Mouse (Mus musculus) left cerebral cortex, postnatal 36 days (tissue): Measurements from ENCODE around the gene Gm4565. TPM values are rescaled to one million over a fixed set of nuclear protein-coding genes. Genes with fewer than 3 reads are reported as not detected.
"Not testable (repeated sequence)": the region's sequence is repeated elsewhere in the genome, so short reads cannot be mapped to it uniquely, and the experiment has no call there.

Experiments
- DNase-seq, 2 experiments: peaks; one replicate each; pipeline ENCODE4 v3.0.0; 2021 to 2022; ENCODE audit warnings: low spot score in 2 of 2, mixed read lengths in 1 of 2
- intact Hi-C: fragments of 180-260 bp; cut with DNase I; formaldehyde crosslinking; loops from one replicate; pipeline ENCODE4 v1.15.1; 2025
- total RNA-seq, 2 experiments: library from RNA; stranded (reverse); gene quantifications; 2 replicates each; pipeline ENCODE4 v1.2.3; 2021

Gm4565 gene
- total RNA-seq: not detected

GRCm38 (mm10) chr7:22588027-22588426 is at the start of gene Gm4565:
Gm4565 (minus strand) TSS chr7:22588127.
- intact Hi-C loops, DNase-seq: not testable (repeated sequence)

- DNase-seq, intact Hi-C loops: not testable (repeated sequence)
These were observed 22.7 kb downstream of the Gm4565 start, which contains the start of gene Gm4201 for GRCm38 (mm10) chr7:22565243-22565642. Gm4201 (minus strand) TSS chr7:22565343.

DNA sequence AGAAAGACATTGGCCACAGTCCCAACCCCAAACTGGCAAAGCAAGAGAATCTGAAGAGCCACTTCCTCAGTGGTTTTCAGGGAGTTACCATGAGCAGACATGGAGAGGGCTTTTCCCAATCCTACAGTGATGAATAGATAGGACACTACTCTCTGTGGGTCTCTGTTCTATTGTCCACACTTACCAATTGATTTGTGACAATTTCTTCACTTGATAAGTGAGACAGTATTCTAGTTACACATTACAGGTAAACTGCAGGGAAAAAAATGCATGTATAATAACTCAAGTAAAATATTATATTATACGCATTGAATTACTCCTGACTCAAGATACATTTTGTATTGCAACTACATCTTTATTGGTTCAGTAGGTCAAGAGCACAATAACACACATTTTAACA is 53.1 kb downstream of the Gm4565 start, which contains the start of gene Gm8677:
Gene Gm8677 (minus strand): TSS at position 101 of the 400 bp plus-strand sequence.
- DNase-seq, intact Hi-C loops: not testable (repeated sequence)

Other genes with a start within 250 kb of the Gm4565 start
- gene Gm8660, start 217.1 kb downstream of the Gm4565 start, total RNA-seq: not detected
- gene Vmn1r148, start 174.5 kb downstream of the Gm4565 start, total RNA-seq: not detected
- gene Vmn1r149, start 149.9 kb downstream of the Gm4565 start, total RNA-seq: not detected
- not detected for gene Gm10665, start 124.1 kb downstream of the Gm4565 start, total RNA-seq
- gene Vmn1r151, start 88.4 kb downstream of the Gm4565 start, total RNA-seq: not detected
- gene Vmn1r152, start 65.2 kb downstream of the Gm4565 start, total RNA-seq: not detected
- gene Gm8677, start 53.2 kb downstream of the Gm4565 start, total RNA-seq: not detected
- not detected for gene Gm4201, start 22.8 kb downstream of the Gm4565 start, total RNA-seq
- not detected for gene Vmn1r155, start 69.9 kb upstream of the Gm4565 start, total RNA-seq
- gene Gm8693, start 104.2 kb upstream of the Gm4565 start, total RNA-seq: not detected
- not detected for gene Gm4567, start 131.6 kb upstream of the Gm4565 start, total RNA-seq
- not detected for gene Vmn1r157, start 173.6 kb upstream of the Gm4565 start, total RNA-seq
- not detected for gene Vmn1r158, start 202.7 kb upstream of the Gm4565 start, total RNA-seq